Mouse (Mus musculus) T-helper 1 cell (primary cell): Measurements from ENCODE around the gene Mvd.

Experiments
- in situ Hi-C: fragments of 300-600 bp; cut with MboI, MseI; formaldehyde crosslinking; loops from one replicate; pipeline ENCODE4 v1.15.1; 2025; ENCODE audit warnings: high pct_unique_total_duplicates

Gene Mvd

GRCm38 (mm10) chr8:122459218-122459900 is 16.1 kb upstream of the Mvd start:
- in situ Hi-C loops: no loop called here

GRCm38 (mm10) chr8:122457171-122457570 is 13.9 kb upstream of the Mvd start:
- in situ Hi-C loops: no loop called here

DNA sequence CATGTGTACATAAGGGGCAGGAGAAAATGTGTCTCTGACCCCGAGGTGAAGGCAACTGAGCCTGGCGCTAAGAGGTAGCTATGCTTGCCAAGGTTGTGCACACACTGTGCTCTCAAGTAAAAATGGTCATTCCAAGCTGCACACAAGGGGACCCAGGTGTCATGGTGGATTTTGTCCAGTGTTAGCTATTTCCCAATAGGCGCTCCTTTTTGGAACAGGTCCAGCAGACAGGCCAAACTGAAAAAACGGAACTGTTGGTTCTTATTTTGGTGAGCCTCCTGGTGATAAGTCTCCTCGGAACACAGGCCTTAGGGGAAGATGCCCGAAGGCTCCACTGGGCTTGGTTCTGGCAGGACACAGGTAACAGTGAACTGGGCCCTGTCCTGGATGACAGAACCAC is 11.2 kb upstream of the Mvd start:
- in situ Hi-C loops: no loop called here

DNA sequence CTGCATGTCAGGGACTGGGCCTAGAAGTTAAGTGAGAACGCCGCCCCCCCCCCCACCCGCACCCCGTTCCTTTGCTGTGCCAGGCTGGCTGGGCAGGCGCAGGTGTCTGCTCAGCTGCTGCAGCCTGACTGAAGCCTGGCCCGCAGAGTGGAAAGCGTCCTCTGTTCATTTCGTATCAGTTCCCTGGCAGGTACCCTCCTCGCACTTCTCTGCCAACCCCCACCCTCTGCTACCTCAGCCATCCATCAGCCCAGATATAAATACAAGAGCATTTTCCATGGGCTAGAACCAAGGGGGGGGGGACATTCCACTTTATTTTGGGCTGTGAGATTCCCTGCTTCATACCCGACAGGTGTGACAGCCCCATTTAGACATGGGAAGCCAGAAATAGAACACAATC is 8.9 kb upstream of the Mvd start:
- in situ Hi-C loops: no loop called here

DNA sequence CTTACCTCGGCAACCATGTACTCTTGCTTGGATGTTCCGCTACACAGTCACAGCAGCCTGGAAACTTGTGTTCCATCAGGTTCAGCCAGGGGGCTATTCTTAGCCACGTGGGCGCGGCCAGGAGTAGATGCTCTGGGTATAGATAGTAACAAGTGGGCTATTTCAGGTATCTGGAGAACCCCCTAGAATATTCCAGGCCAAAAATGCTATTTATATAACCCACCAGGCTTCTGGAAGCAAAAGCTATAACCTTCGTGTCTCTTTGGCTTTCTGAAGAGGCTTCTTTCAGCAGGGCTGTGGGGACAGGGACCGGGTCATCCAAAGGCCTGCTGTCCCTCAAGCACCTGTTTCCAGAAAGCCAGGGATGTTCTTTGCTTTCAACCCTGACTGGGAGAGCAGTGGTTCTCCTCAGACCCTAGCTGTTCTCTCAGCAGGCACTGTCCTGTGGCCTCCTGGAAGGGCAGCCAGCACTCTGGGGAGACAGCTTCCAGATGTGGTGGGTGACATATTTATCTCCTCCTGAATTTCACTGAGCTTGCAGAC is 8.0 kb upstream of the Mvd start:
- in situ Hi-C loops: no loop called here

DNA sequence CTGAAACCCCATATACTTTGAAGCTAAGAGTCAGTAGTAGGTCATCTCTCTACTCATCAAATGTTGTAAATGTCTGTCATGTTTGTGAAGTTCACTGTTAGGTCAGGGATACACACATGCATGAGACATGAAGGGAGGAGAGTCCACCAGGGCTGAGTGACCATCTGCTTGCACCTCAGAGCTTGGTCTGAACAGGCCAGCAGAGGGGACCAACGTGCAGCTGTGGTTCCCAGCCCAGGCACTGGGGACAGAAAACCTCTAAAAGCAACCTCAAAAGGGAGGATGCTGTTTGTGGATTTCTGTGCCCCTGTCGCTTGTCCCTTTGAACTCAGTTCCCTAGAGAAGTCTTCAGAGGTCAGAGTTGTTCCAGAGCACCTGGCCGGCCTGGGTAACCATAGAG is 2.0 kb upstream of the Mvd start:
- in situ Hi-C loops: loop anchor here (25.0 kb wide), 1 partner anchor 1117 kb away; no protein-coding TSS in a partner anchor

DNA sequence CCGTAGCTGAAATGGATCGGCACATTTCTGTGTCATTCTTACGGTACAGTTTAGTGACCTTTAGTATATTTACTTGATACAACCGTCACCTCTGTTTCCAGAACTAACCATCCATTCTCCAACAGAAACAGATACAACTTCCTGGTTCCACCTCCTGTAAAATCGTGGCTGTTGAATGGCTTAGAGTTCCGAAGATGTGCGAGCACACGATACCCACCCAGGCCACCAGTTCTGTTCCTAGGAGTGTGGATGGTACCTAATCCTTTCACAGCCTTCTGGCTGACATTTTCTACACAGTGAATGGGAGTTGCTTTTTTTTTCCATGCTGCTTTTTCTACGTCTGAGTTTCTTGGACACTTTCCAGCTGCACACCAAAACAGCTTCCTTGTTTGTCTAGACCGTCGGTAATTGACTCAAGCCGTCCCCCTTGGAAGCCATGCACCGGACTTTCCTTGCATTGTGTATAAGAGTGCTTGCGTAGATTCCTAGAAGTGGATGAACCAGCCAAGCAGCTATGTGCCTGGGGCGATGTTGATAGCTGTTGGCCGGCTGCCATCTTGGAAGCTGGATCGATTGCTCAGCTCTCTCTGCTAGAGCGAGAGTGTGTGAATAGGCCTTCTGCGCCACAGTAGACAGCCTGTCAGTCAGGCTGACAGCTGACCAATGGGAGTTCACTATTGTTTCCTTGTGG is 981 bp upstream of the Mvd start:
- in situ Hi-C loops: loop anchor here (25.0 kb wide), 1 partner anchor 1118 kb away; no protein-coding TSS in a partner anchor

GRCm38 (mm10) chr8:122442781-122443180 is 441 bp downstream of the Mvd start:
- in situ Hi-C loops: loop anchor here (25.0 kb wide), 1 partner anchor 1120 kb away; no protein-coding TSS in a partner anchor

DNA sequence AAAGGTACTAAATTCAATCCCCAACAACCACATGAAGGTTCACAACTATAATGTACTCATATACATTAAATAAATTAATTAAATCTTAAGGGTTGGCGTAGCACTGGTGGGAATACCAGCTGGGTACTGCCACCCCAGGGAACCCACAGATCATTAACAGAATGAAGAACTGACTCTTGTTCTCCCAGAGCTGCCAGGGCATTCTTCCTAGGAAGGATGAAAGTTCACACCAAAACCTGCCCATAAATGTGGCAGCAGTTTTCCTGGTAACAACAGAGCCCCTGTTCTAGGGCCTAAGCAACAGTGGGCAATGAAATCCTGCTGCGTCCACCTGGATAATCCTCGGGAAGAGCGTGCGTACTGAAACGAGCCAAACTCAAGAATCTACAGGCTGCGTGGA is 866 bp downstream of the Mvd start:
- in situ Hi-C loops: loop anchor here (25.0 kb wide), 1 partner anchor 1120 kb away; no protein-coding TSS in a partner anchor

- in situ Hi-C loops: loop anchor here (25.0 kb wide), 1 partner anchor 1121 kb away; no protein-coding TSS in a partner anchor
Measured at GRCm38 (mm10) chr8:122441326-122441725, 1.9 kb downstream of the Mvd start.

GRCm38 (mm10) chr8:122439336-122439735 is 3.9 kb downstream of the Mvd start:
- in situ Hi-C loops: loop anchor here (25.0 kb wide), 1 partner anchor 1123 kb away; no protein-coding TSS in a partner anchor

- in situ Hi-C loops: loop anchor here (25.0 kb wide), 1 partner anchor 1124 kb away; no protein-coding TSS in a partner anchor
Measured at GRCm38 (mm10) chr8:122437708-122438331, 5.4 kb downstream of the Mvd start.

DNA sequence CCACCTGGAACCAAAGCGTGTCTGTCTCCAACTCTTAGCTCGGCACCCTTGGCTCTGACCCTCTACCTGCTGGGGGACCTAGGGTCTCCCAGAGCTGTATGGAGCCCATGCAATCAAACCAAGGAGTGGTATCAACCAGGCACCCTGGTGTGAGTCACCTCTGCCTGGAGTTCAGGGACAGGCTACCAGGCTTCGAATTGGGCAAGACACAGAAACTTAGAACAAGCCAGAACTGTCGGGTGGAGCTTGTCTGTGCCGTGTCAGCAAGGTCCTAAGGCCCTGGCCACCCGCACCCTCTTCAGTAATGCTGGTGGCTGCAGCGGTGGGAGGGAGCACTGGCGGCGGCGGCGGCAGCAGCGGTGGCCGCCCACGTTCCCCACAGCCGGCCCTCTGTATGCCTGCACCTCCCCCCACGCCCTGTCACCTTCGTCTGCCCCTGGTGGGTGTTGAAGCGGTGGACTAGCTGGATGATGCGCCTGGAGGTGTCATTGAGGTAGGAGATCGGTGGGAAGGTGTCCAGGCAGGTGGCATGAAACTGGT is 6.6 kb downstream of the Mvd start:
- in situ Hi-C loops: loop anchor here (25.0 kb wide), 1 partner anchor 1126 kb away; no protein-coding TSS in a partner anchor

DNA sequence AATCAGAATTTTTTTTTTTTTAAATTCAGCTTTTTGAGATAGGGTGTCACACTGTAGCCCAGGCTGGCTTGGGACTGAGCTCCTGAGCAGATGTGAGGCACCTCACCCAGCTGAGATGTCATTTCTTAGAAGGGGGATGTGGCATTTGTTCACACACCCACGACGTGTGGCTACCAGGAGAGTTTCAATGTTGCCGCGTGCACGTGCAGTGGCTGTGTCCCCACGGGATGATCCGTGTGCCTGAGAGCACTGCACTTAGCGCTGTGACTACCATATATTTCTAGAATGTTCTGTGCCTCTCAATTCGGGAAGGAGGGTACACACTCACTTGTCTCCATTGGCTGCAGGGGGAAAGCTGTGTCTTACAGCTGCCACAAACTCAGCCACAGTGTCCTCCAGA is 7.1 kb downstream of the Mvd start:
- in situ Hi-C loops: loop anchor here (25.0 kb wide), 1 partner anchor 1126 kb away; no protein-coding TSS in a partner anchor

DNA sequence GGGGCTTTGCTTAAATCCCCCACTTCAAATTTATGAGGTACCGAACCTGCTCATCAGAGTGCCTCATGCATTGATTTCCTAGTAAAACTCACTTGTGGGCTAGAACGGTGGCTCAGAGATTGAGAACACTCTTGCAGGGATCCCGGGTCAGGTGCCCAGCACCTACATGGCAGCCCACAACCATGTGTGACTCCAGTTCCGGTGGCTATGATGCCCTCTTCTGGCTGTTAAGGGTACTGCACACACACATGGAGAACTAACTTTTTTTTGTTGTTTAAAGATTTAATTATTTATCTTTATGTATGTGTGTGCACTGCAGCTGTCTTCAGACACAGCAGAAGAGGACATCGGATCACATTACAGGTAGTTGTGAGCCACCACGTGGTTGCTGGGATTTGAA is 7.8 kb downstream of the Mvd start:
- in situ Hi-C loops: loop anchor here (25.0 kb wide), 1 partner anchor 1127 kb away; no protein-coding TSS in a partner anchor

- in situ Hi-C loops: loop anchor here (5.0 to 25.0 kb wide), 2 partner anchors 39 to 1129 kb away; no protein-coding TSS in a partner anchor
Measured at GRCm38 (mm10) chr8:122433269-122433905, 9.8 kb downstream of the Mvd start.

- in situ Hi-C loops: loop anchor here (5.0 to 25.0 kb wide), 2 partner anchors 40 to 1130 kb away; no protein-coding TSS in a partner anchor
Measured at GRCm38 (mm10) chr8:122432443-122433268, 10.6 kb downstream of the Mvd start, which contains the start of gene Cyba. Gene Cyba (minus strand): TSS chr8:122432930.

GRCm38 (mm10) chr8:122431694-122432442 is 11.4 kb downstream of the Mvd start:
- in situ Hi-C loops: loop anchor here (5.0 to 25.0 kb wide), 2 partner anchors 40 to 1130 kb away; no protein-coding TSS in a partner anchor

- in situ Hi-C loops: loop anchor here (5.0 to 25.0 kb wide), 2 partner anchors 42 to 1132 kb away; no protein-coding TSS in a partner anchor
Measured at GRCm38 (mm10) chr8:122430646-122431045, 12.6 kb downstream of the Mvd start.
